Mouse (Mus musculus): Measurements from ENCODE around the gene Eef1akmt2. TPM values are rescaled to one million over a fixed set of nuclear protein-coding genes. Genes with fewer than 3 reads are reported as not detected.

The Eef1akmt2 gene
- polyA plus RNA-seq, 1 experiment from 2014 or later: 108 TPM

DNA sequence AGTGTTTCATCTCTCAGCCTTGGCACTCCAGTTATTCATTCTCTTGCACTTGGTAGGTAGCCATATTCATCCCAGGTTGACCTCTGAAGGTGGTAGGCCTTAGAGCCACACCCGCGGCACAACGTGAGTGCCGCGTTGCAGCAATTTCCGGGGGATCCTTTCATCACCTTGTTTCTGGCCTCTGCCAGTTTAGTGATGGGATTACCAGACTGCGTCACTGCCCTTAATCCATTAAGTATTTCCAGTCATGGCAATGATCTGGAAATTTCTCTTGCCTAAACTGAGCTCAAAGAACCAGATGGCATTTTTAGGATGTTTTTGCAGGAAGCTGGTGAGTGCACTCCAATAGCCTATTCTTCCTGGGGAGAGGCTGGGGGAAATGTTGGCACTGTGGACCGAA, 37.2 kb upstream of the Eef1akmt2 start:
- H3K36me3 ChIP-seq: peaks cover under 1% of the 10 kb centered on the region; the same call in 1 of the 2 replicates
- WGBS: 92% methylated on average over 8 of the region's 8 CpGs
- no peaks in the 10 kb centered on the region for H3K9me3 ChIP-seq
- H3K4me3 ChIP-seq: no peak overlapping the region
- H3K4me2 ChIP-seq (replicated peaks): no peak overlapping the region
- ATAC-seq (replicated peaks): no peak
- no peaks in the 10 kb centered on the region for H3K4me1 ChIP-seq
- H3K9ac ChIP-seq (replicated peaks): no peak overlapping the region
- H3K27me3 ChIP-seq: no peaks in the 10 kb centered on the region
- no peak overlapping the region for H3K27ac ChIP-seq (replicated peaks)

DNA sequence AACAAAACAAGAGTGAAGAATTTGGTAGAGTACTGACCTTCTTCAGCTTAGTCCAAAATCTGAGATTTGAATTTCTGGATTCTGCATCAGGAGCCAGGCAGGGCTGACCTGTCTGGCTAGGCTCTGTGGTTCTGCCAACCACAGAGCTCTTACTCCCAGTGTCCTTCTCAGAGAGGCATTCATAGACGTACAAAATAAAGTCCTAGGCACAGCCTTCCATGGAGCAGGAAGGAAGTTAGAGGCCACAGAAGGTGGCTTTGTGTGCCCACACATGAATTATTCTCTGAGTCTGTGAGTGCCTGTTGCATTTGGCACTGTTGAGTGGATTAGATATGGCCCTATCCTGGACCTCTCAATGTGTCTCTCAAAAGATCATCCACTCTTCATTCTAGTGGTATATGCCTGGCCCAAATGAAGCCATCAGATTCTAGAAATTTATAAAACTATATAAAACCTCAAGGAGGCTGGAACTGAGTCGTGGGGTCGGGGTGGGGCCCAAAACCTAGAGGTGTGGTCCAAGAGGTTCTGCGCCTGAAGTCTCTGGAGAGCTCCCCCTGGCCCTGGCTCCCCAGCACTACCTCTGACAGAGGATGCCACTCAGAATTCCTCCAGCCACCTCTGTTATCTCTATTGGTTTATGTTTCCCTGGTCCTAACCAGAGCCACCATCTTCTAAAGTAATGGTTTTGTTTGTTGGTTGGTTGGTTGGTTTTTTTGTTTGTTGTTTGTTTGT, 36.2 kb upstream of the Eef1akmt2 start:
- Histone ChIP-seq H3K4me1 (no peaks in the 10 kb centered on the region), H3K4me2 (replicated peaks) (no peak overlapping the region), H3K27ac (replicated peaks) (no peak overlapping the region), H3K4me3 (no peak overlapping the region), H3K27me3 (no peaks in the 10 kb centered on the region), H3K9me3 (no peaks in the 10 kb centered on the region), H3K36me3 (peaks cover 11% of the 10 kb centered on the region), H3K9ac (replicated peaks) (no peak overlapping the region)
- WGBS: 69% methylated on average over 4 of the region's 4 CpGs
- no peak for ATAC-seq (replicated peaks)

DNA sequence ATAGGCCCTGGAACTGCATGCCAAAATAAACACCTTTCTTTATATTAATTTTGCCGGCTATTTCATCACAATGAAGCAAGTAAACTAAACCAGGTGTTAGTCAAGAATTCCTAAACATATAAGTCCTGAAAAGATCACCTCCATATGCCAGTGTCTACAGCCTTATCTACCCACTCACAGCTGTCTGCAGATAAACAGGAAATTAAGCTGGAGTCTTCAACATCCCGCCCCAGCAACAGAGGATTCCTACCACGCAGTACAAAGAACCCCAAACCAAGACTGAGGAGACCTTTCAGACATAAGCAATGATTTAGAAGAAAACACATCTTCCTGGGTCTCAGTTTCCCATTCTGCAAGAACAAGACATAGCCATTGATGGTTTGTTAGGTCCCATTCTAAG, 35.6 kb upstream of the Eef1akmt2 start:
- no peaks in the 10 kb centered on the region for H3K4me1 ChIP-seq
- H3K9me3 ChIP-seq: no peaks in the 10 kb centered on the region
- WGBS: 92% methylated on average over 3 of the region's 3 CpGs
- H3K4me2 ChIP-seq (replicated peaks): no peak overlapping the region
- H3K9ac ChIP-seq (replicated peaks): no peak overlapping the region
- no peak overlapping the region for H3K27ac ChIP-seq (replicated peaks)
- no peak for ATAC-seq (replicated peaks)
- peaks cover 17% of the 10 kb centered on the region for H3K36me3 ChIP-seq
- H3K4me3 ChIP-seq: no peak overlapping the region
- H3K27me3 ChIP-seq: no peaks in the 10 kb centered on the region

DNA sequence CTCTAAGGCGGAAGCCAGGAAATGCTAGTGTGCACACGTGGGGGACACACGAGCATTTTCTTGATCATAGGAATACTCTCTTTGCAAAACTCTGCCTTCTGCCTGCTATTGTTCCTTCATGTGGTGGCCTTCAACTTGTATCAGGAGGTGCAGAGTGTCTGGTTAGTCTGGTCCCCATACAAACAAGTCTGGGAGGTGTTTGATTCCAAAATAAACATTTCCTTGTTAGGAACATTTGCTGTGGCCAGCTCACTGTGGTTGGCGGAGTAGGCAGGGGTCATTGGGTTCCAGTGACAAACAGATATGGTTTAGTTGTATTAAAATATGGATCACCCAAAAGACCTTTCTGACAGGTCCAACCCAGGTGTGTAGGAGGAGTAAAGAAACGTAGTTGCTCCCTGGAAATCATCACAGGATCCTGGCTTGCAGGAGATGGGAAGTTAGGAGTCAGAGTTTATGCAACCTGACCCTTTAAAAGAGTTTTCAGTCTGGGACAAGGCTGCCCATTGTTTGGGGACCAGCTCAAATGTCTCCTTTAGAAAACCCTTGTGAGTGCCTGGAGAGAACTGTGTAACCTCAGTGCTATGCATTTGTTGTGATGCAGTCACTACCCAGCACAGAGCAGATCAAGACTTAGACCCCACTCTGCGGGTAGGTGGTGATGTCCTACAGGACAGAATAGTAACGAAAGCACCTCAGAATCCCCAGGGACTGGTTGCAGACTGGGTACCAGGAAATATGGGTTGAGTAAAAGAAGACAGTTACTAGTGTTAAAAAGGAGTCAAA, 34.7 kb upstream of the Eef1akmt2 start:
- ATAC-seq (replicated peaks): no peak
- peaks cover 25% of the 10 kb centered on the region for H3K36me3 ChIP-seq
- no peaks in the 10 kb centered on the region for H3K9me3 ChIP-seq
- no peak overlapping the region for H3K9ac ChIP-seq (replicated peaks)
- WGBS: 75% methylated on average over 7 of the region's 7 CpGs
- no peak overlapping the region for H3K4me2 ChIP-seq (replicated peaks)
- H3K27me3 ChIP-seq: no peaks in the 10 kb centered on the region
- no peak overlapping the region for H3K27ac ChIP-seq (replicated peaks)
- no peak overlapping the region for H3K4me3 ChIP-seq
- no peaks in the 10 kb centered on the region for H3K4me1 ChIP-seq

DNA sequence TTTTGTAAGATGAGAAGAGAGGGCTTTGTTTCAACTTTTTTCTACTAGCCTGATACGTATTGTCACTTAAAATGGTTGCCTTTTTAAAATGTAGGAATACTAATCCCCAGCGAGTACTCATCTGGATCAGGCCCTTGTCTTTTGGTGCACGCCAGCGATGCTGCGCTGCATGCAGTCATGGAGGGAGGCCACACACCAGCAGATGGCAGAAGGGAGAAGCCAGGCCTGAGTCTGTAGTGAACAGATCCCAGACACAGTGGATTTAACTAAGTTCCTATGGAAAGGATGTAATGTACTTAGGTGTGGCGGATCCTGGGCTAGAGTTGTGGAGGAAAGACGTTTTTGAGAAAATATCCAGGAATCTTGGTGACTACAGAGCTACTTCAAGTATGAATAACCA, 31.6 kb upstream of the Eef1akmt2 start:
- WGBS: 93% methylated on average over 7 of the region's 7 CpGs
- no peak for ATAC-seq (replicated peaks)
- no peak overlapping the region for H3K4me3 ChIP-seq
- H3K9ac ChIP-seq (replicated peaks): no peak overlapping the region
- no peak overlapping the region for H3K4me2 ChIP-seq (replicated peaks)
- H3K27me3 ChIP-seq: no peaks in the 10 kb centered on the region
- H3K9me3 ChIP-seq: no peaks in the 10 kb centered on the region
- no peak overlapping the region for H3K27ac ChIP-seq (replicated peaks)
- H3K36me3 ChIP-seq: peaks cover 52% of the 10 kb centered on the region
- H3K4me1 ChIP-seq: no peaks in the 10 kb centered on the region

DNA sequence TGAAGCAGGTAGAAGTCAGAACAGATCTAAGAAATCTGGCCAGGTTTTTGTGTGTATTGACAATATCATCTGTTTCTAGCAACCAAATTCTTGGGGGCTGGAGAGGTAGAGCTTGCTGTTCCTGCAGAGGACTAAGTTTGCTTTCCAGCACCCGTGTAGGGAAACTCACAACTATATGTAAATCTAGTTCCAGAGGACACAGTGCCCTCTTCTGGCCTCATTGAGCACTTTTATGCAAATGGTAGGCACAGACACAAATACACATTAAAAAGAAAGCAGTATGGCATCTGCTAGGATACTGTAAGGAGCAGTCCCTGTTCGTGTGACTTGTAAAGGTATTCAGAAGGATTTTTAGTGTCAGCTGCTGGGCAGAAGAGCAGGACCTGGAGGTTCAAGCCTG, 29.9 kb upstream of the Eef1akmt2 start:
- Histone ChIP-seq H3K4me2 (replicated peaks) (no peak overlapping the region), H3K4me3 (no peak overlapping the region), H3K27me3 (no peaks in the 10 kb centered on the region), H3K27ac (replicated peaks) (no peak overlapping the region), H3K4me1 (no peaks in the 10 kb centered on the region), H3K9ac (replicated peaks) (no peak overlapping the region), H3K36me3 (peaks cover 66% of the 10 kb centered on the region), H3K9me3 (no peaks in the 10 kb centered on the region)
- no peak for ATAC-seq (replicated peaks)
- 69% methylated on average over 2 of the region's 2 CpGs for WGBS

DNA sequence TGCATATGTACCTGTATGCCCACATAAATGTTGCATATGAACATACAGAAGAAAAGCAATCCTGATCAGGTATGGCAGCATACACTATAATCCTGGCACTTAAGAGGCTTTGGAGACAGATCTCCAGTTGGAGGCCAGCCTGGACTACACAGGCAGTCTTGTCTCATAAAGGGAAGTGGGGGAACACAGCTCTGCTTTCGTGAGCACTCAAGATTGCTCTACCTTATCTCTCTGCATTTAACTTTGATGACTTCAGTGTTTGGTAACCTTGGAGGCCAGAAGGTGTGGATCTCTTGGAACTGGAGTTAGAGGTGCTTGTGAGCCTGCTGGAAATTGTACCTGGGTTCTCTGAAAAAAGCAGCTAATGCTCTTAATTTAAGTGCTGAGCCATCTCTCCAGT, 27.8 kb upstream of the Eef1akmt2 start:
- no peak overlapping the region for H3K4me3 ChIP-seq
- H3K27ac ChIP-seq (replicated peaks): no peak overlapping the region
- H3K9ac ChIP-seq (replicated peaks): no peak overlapping the region
- WGBS: 93% methylated on average over 1 of the region's 1 CpGs
- no peaks in the 10 kb centered on the region for H3K27me3 ChIP-seq
- no peak overlapping the region for H3K4me2 ChIP-seq (replicated peaks)
- no peak for ATAC-seq (replicated peaks)
- peaks cover 87% of the 10 kb centered on the region for H3K36me3 ChIP-seq
- H3K9me3 ChIP-seq: no peaks in the 10 kb centered on the region
- H3K4me1 ChIP-seq: no peaks in the 10 kb centered on the region

DNA sequence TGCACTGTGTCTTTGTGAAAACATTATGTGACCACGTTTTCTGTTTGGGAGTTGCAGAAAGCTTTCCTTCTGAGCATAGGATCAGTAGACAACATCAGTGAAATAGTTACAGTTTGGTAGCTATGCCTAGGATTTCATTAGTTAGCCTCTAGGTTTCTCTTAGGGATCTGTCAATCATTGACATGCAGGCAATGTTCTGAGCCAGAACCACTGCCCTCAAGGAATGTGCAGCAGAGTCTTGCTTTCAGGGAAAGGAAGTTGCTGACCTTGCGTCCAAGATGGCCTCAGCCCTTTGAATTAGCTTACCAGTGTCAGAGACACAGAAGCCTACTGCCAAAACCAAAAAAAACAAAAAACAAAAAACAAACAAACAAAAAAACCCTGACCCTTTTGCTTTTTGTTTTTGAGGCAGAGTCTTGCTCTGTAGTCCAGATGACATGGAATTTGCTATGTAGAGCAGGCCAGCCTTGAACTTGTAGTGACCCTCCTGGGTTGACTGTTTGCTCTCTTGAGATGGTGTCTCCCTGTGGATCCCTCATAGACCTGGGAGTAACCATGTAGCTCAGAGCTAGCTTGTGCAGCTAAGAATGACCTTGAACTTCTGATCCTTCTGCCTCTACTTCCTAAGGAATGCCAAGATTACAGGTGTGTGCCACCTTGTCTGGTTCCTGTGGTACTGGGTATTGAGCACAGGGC, 23.1 kb upstream of the Eef1akmt2 start:
- 97% methylated on average over 2 of the region's 2 CpGs for WGBS
- Histone ChIP-seq H3K9me3 (no peaks in the 10 kb centered on the region), H3K9ac (replicated peaks) (no peak overlapping the region), H3K27ac (replicated peaks) (no peak overlapping the region), H3K27me3 (no peaks in the 10 kb centered on the region), H3K4me1 (no peaks in the 10 kb centered on the region), H3K36me3 (peaks cover 78% of the 10 kb centered on the region), H3K4me3 (no peak overlapping the region), H3K4me2 (replicated peaks) (no peak overlapping the region)
- no peak for ATAC-seq (replicated peaks)

DNA sequence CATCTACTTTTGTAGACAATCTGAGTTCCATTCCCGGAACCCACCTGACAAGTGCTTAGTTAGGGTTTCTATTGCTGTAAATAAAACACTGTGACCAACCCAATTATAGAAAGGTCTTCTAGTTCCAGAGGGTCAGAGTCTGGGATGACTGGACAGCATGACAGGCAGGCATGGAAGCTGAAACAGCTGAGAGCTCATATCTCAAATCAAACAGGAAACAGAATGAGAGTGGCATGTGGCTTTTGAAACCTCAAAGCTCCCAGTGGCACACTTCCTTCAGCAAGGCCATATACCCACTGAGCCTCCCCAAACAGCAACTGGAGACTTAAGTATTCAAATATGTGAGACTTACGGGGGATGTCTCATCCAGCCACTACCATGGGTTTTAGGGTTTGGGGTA, 20.6 kb upstream of the Eef1akmt2 start:
- H3K4me1 ChIP-seq: no peaks in the 10 kb centered on the region
- 94% methylated on average over 2 of the region's 2 CpGs for WGBS
- no peak for ATAC-seq (replicated peaks)
- H3K36me3 ChIP-seq: peaks cover 76% of the 10 kb centered on the region
- no peak overlapping the region for H3K9ac ChIP-seq (replicated peaks)
- H3K4me2 ChIP-seq (replicated peaks): no peak overlapping the region
- no peak overlapping the region for H3K4me3 ChIP-seq
- no peaks in the 10 kb centered on the region for H3K9me3 ChIP-seq
- H3K27me3 ChIP-seq: no peaks in the 10 kb centered on the region
- no peak overlapping the region for H3K27ac ChIP-seq (replicated peaks)

DNA sequence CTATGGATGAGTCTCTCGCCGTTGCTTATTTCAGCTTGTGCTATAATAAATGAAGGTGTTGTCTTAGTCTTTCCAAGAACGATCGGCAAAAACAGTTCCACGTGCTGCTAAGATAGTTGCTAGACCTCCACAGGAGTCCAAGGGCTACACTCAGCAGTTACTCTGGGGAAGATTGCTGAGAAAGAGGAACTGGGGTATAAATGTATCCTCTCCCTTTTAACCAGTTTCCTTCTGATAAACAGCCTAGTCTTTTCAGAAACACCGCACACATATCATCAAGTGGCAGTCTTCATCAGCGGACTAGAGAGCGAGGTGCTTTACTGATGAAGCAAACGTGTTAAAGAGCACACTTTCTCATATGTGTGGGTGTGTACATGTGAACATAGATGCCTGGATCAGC, 13.8 kb upstream of the Eef1akmt2 start:
- Histone ChIP-seq H3K4me3 (no peak overlapping the region), H3K27ac (replicated peaks) (no peak overlapping the region), H3K9ac (replicated peaks) (no peak overlapping the region), H3K9me3 (no peaks in the 10 kb centered on the region), H3K36me3 (peaks cover 49% of the 10 kb centered on the region), H3K4me2 (replicated peaks) (no peak overlapping the region), H3K27me3 (no peaks in the 10 kb centered on the region), H3K4me1 (no peaks in the 10 kb centered on the region)
- no peak for ATAC-seq (replicated peaks)
- 97% methylated on average over 9 of the region's 9 CpGs for WGBS

DNA sequence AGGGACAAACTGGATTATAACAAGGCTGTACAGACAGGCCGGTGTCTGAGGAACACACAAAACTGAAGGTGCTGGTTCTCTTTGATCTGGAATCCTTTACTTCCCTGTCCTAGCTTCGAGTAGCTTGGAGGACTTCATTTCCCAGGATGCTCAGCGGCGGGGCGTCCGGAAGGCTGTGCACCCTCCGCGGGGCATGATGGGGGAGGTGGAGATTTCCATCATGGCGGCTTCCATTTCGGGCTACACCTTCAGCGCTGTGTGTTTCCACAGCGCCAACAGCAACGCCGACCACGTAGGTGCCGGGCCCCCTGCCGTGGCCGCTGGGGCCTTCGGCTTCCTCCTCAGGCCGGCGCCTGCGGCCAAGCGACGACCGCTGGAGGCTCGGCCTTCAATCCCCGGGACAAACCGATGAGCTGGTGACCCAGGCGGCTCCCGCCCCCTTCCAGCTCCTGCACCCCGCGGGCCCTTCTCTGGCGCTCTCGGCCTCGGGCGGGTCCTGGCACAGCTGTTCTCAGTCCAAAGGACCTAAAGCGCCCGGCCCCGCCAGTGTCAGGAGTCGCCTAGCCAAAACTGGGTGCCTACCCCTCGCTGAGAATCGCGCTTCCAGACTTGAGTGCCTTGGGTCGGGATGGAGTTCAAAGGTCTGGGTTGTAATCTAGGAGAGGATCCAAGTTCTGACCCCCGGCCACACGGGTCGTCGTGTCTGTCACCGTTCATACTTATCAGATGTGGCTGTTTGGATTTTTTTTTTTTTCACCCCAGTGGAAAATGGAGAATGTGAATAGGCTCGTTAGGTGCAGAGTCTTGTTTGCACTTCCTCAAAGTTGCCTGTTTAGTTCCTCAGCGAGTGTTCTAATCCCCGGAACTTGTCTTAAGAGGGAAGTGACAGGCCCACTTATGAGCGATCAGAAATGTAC, 6.8 kb upstream of the Eef1akmt2 start, which contains the start of gene Abraxas2:
Gene Abraxas2 (plus strand): TSS at position 184 of the 917 bp plus-strand sequence.
- peak within 1 kb of the TSS; percentile 70 for H3K4me2 ChIP-seq (replicated peaks)
- WGBS: 1% methylated on average over 53 of the region's 53 CpGs

More for the DNA sequence above, 6.8 kb upstream of the Eef1akmt2 start, which contains the start of gene Abraxas2:
- no peaks in the 10 kb centered on the region for H3K27me3 ChIP-seq
- ATAC-seq (replicated peaks): peak; percentile 97
- H3K36me3 ChIP-seq: no peaks in the 10 kb centered on the region
- H3K27ac ChIP-seq (replicated peaks): peak within 1 kb of the TSS; percentile 80
- no peaks in the 10 kb centered on the region for H3K9me3 ChIP-seq
- H3K9ac ChIP-seq (replicated peaks): peak within 1 kb of the TSS; percentile 91
- peaks cover 17% of the 10 kb centered on the region for H3K4me1 ChIP-seq
- H3K4me3 ChIP-seq: peak within 1 kb of the TSS; percentile 94
